Mouse (Mus musculus): ENCODE measurements around the gene Cpeb1. TPM values are rescaled to one million over a fixed set of nuclear protein-coding genes. Genes with fewer than 3 reads are reported as not detected.

Gene Cpeb1
- total RNA-seq (2023): not detected

DNA sequence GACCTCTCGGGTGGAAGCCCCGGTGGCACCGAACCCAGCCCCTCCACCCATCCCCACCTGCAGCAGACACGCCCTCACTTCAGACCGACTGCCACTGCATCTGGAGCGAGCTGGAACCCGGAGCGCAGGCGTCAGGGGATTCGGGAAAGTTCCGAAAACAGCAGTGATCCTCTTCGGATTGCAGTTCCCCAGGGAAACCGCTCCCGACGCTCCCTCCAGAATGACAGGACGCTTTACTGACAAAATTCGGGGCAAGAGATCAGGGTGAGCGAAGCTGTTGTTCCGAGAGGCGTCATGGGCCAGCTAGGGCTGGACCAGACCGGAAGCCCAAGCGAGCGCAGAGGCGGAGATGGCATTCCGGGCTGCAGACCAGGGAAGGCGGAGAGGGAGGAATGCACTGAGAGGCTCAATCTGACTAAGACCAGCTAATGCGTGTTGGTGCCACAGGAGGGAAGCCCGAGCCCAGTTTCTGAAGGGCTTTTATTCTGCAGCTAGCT, at the start of gene Cpeb1:
Cpeb1 (minus strand) TSS at position 311 of the 497 bp plus-strand sequence.

DNA sequence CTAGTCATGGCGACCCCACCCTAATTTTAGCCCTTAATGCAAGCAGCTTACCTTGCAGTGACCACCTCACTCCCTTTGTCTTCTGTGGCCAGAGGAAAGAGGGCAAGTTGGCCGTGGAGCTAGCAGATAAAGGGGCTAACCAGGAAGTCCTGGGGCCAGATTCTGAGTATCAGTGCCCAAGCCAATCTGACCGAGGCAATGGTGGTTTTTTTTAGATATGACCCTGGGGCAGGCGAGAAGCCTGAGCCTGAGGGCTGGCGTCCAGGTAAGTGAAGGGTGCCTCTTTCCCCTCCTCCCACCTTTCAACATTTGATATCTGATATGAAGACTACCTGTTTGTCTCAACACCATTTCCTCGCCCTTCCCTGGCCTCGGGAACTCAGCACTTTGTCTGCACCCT, 42.9 kb upstream of the Cpeb1 start, which contains the start of gene BC048679:
BC048679 (minus strand) TSS at position 101 of the 400 bp plus-strand sequence.

DNA sequence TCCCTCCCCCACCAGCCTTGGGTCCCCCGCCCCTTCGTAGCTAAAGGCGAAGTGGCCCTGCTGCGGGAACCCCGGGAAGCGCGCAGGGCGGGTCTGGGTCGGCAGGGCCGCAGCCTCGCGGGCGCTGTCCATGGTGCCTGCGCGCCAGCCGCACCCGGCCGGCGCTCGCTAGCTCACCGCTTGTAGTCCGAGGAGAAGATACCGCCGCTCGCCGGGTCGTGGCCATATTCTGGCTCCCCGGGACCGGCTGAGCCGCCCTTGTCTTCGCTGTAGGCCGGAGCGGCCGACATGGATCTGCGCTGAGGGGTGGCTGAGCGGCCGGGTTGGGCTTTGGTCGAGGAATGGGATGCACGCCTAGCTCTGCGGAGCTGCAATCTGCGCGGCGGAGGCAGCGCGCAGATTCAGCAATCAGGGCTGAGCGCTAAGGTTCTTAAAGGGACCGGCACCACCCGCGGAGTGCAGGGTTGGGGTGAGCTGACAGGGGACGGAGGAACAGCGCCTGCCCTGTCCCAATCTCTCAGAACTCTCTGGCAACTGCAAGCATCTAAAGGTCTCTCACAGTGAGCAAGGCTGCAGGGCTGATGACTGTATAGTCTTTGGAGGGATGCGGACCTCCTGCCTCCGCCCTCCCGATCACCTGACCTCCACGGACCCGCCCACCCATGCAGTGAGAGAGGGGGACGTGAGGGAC, 38.2 kb upstream of the Cpeb1 start, which contains the start of gene Ap3b2:
Ap3b2 (minus strand) TSS at position 595 of the 691 bp plus-strand sequence.

DNA sequence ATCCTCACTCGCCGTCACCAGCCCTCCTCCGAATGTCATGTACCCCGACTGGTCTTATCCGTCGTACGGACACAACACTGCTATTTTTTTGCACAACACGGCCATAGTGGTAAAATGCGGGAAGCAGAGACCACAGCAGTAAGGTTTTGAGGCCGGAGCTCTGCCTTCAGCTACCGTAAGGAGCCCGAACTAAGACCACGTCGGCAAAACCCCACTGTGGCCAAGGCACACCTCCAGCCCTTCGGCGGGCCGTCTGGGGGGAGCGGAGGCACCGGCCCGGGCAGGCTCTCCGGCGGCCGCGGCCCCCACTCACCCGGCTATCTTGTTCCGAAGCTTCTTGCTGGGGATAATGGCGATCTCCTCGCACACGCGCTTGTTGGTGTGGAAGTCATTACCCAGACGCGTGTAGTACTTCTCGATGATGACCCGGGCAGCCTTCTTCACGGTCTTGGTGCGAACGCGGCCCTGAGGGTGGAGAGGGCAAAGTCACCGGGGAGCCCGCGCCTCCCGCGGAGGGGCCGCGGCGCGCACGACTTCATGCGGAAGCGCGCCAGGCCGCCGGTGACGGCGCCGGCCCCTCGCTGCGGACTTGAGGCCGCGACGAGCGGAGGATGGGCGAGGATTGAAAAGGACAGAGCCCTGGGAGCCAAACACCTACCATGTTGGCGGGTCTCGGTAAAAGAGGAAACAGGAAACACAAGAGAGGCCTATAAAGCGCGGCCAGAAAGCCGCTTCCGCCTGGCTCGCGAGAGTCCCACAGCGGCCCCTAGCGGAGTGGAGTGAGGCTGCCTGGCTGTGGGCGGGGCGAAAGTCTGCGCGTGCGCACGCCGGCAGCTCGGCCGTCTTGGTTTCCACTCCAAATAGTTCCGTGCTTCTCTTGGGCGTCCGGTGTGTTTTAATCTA, 110.5 kb downstream of the Cpeb1 start, which contains the start of gene Rps17:
Rps17 (minus strand) TSS at position 711 of the 903 bp plus-strand sequence.

Other genes starting within 250 kb of the Cpeb1 start
- 8.1 TPM for gene Pde8a, start 241.9 kb downstream of the Cpeb1 start, total RNA-seq (2023)
- gene Rps17, start 110.2 kb downstream of the Cpeb1 start, total RNA-seq (2023): 2,525 TPM
- not detected for gene Ap3b2, start 38.5 kb upstream of the Cpeb1 start, total RNA-seq (2023)
- not detected for gene BC048679, start 42.8 kb upstream of the Cpeb1 start, total RNA-seq (2023)
- 1.2 TPM for gene Fsd2, start 111.5 kb upstream of the Cpeb1 start, total RNA-seq (2023)
- gene Whamm, start 115.8 kb upstream of the Cpeb1 start, total RNA-seq (2023): 33.9 TPM

Measured in CD4-positive naive resting alpha-beta T cell, adult 57 days (primary cell).